Mouse (Mus musculus): ENCODE results near the gene Rabep1. TPM values are rescaled to one million over a fixed set of nuclear protein-coding genes. Genes with fewer than 3 reads are reported as not detected.

Rabep1 gene
- 69.9 and 77.0 TPM in 2 replicates for polyA plus RNA-seq (2014; fragmentation: Nextera tagmentation; extraction: Ambion mirVana)

- no peaks in the 10 kb centered on the region for H3K9me3 ChIP-seq (ENCODE audit: control insufficient read depth, low read length)
- H3K27me3 ChIP-seq (ENCODE audit: control insufficient read depth, insufficient read depth, low read length): no peaks in the 10 kb centered on the region
- peak within 1 kb of the TSS; percentile 96 for H3K4me3 ChIP-seq (replicated peaks; ENCODE audit: low read depth, low read length)
- DNase-seq (peak; percentile 98), ATAC-seq (ENCODE audit: low FRiP score, low TSS enrichment) (peak; percentile 94)
- peaks cover 21% of the 10 kb centered on the region for H3K4me1 ChIP-seq (ENCODE audit: control insufficient read depth, insufficient read depth, low read length)
- peak within 1 kb of the TSS; percentile 76 for H3K4me2 ChIP-seq (ENCODE audit: low read length)
- H3K36me3 ChIP-seq (ENCODE audit: control insufficient read depth, insufficient read depth, low read length): no peaks in the 10 kb centered on the region
- under 1% methylated on average over 86 of the region's 88 CpGs for WGBS
- peak within 1 kb of the TSS; percentile 94 for H3K9ac ChIP-seq (replicated peaks; ENCODE audit: low read length)
- H3K27ac ChIP-seq (replicated peaks; ENCODE audit: low read depth, low read length): peak within 1 kb of the TSS; percentile 90
These were observed at the start of gene Rabep1 for GRCm38 (mm10) chr11:70844559-70845456. Gene Rabep1 (plus strand): TSS chr11:70844778.

- H3K9ac ChIP-seq (replicated peaks; ENCODE audit: low read length): no peak overlapping the region
- no peaks in the 10 kb centered on the region for H3K36me3 ChIP-seq (ENCODE audit: control insufficient read depth, insufficient read depth, low read length)
- H3K9me3 ChIP-seq (ENCODE audit: control insufficient read depth, low read length): no peaks in the 10 kb centered on the region
- H3K27me3 ChIP-seq (ENCODE audit: control insufficient read depth, insufficient read depth, low read length): no peaks in the 10 kb centered on the region
- H3K4me1 ChIP-seq (ENCODE audit: control insufficient read depth, insufficient read depth, low read length): no peaks in the 10 kb centered on the region
- 96% methylated on average over 2 of the region's 2 CpGs for WGBS
- H3K4me3 ChIP-seq (replicated peaks; ENCODE audit: low read depth, low read length): no peak overlapping the region
- DNase-seq (no peak), ATAC-seq (ENCODE audit: low FRiP score, low TSS enrichment) (no peak)
- H3K4me2 ChIP-seq (ENCODE audit: low read length): no peak overlapping the region
- H3K27ac ChIP-seq (replicated peaks; ENCODE audit: low read depth, low read length): no peak overlapping the region
These were observed 42.2 kb upstream of the Rabep1 start for GRCm38 (mm10) chr11:70802208-70802864.

- no peak overlapping the region for H3K4me3 ChIP-seq (replicated peaks; ENCODE audit: low read depth, low read length)
- no peak overlapping the region for H3K4me2 ChIP-seq (ENCODE audit: low read length)
- H3K27me3 ChIP-seq (ENCODE audit: control insufficient read depth, insufficient read depth, low read length): no peaks in the 10 kb centered on the region
- no peak overlapping the region for H3K9ac ChIP-seq (replicated peaks; ENCODE audit: low read length)
- H3K36me3 ChIP-seq (ENCODE audit: control insufficient read depth, insufficient read depth, low read length): no peaks in the 10 kb centered on the region
- no peaks in the 10 kb centered on the region for H3K9me3 ChIP-seq (ENCODE audit: control insufficient read depth, low read length)
- WGBS: 83% methylated on average over 2 of the region's 2 CpGs
- ATAC-seq (ENCODE audit: low FRiP score, low TSS enrichment) (no peak), DNase-seq (no peak)
- H3K4me1 ChIP-seq (ENCODE audit: control insufficient read depth, insufficient read depth, low read length): no peaks in the 10 kb centered on the region
- H3K27ac ChIP-seq (replicated peaks; ENCODE audit: low read depth, low read length): no peak overlapping the region
These were observed 41.7 kb upstream of the Rabep1 start for GRCm38 (mm10) chr11:70802865-70803261.

GRCm38 (mm10) chr11:70803711-70804200 lies 40.8 kb upstream of the Rabep1 start:
- DNase-seq: no peak
- Histone ChIP-seq H3K4me2 (ENCODE audit: low read length) (no peak overlapping the region), H3K4me1 (ENCODE audit: control insufficient read depth, insufficient read depth, low read length) (no peaks in the 10 kb centered on the region), H3K9ac (replicated peaks; ENCODE audit: low read length) (no peak overlapping the region), H3K27ac (replicated peaks; ENCODE audit: low read depth, low read length) (no peak overlapping the region), H3K27me3 (ENCODE audit: control insufficient read depth, insufficient read depth, low read length) (no peaks in the 10 kb centered on the region), H3K4me3 (replicated peaks; ENCODE audit: low read depth, low read length) (no peak overlapping the region), H3K36me3 (ENCODE audit: control insufficient read depth, insufficient read depth, low read length) (no peaks in the 10 kb centered on the region), H3K9me3 (ENCODE audit: control insufficient read depth, low read length) (no peaks in the 10 kb centered on the region)
- WGBS: 89% methylated on average over 6 of the region's 6 CpGs
- ATAC-seq (ENCODE audit: low FRiP score, low TSS enrichment): no peak

- ATAC-seq (ENCODE audit: low FRiP score, low TSS enrichment) (no peak), DNase-seq (no peak)
- no peaks in the 10 kb centered on the region for H3K9me3 ChIP-seq (ENCODE audit: control insufficient read depth, low read length)
- 84% methylated on average over 3 of the region's 3 CpGs for WGBS
- no peaks in the 10 kb centered on the region for H3K4me1 ChIP-seq (ENCODE audit: control insufficient read depth, insufficient read depth, low read length)
- H3K36me3 ChIP-seq (ENCODE audit: control insufficient read depth, insufficient read depth, low read length): no peaks in the 10 kb centered on the region
- H3K4me3 ChIP-seq (replicated peaks; ENCODE audit: low read depth, low read length): no peak overlapping the region
- no peaks in the 10 kb centered on the region for H3K27me3 ChIP-seq (ENCODE audit: control insufficient read depth, insufficient read depth, low read length)
- no peak overlapping the region for H3K27ac ChIP-seq (replicated peaks; ENCODE audit: low read depth, low read length)
- H3K4me2 ChIP-seq (ENCODE audit: low read length): no peak overlapping the region
- H3K9ac ChIP-seq (replicated peaks; ENCODE audit: low read length): no peak overlapping the region
These were observed 40.2 kb upstream of the Rabep1 start for GRCm38 (mm10) chr11:70804395-70804794.

- DNase-seq (no peak), ATAC-seq (ENCODE audit: low FRiP score, low TSS enrichment) (no peak)
- 79% methylated on average over 8 of the region's 8 CpGs for WGBS
- Histone ChIP-seq H3K4me1 (ENCODE audit: control insufficient read depth, insufficient read depth, low read length) (no peaks in the 10 kb centered on the region), H3K4me3 (replicated peaks; ENCODE audit: low read depth, low read length) (no peak overlapping the region), H3K27me3 (ENCODE audit: control insufficient read depth, insufficient read depth, low read length) (no peaks in the 10 kb centered on the region), H3K27ac (replicated peaks; ENCODE audit: low read depth, low read length) (no peak overlapping the region), H3K9me3 (ENCODE audit: control insufficient read depth, low read length) (no peaks in the 10 kb centered on the region), H3K9ac (replicated peaks; ENCODE audit: low read length) (no peak overlapping the region), H3K36me3 (ENCODE audit: control insufficient read depth, insufficient read depth, low read length) (no peaks in the 10 kb centered on the region), H3K4me2 (ENCODE audit: low read length) (no peak overlapping the region)
These were observed 38.9 kb upstream of the Rabep1 start for GRCm38 (mm10) chr11:70805641-70806175.

GRCm38 (mm10) chr11:70806697-70807096 lies 37.9 kb upstream of the Rabep1 start:
- Histone ChIP-seq H3K36me3 (ENCODE audit: control insufficient read depth, insufficient read depth, low read length) (no peaks in the 10 kb centered on the region), H3K27me3 (ENCODE audit: control insufficient read depth, insufficient read depth, low read length) (no peaks in the 10 kb centered on the region), H3K9me3 (ENCODE audit: control insufficient read depth, low read length) (no peaks in the 10 kb centered on the region), H3K4me3 (replicated peaks; ENCODE audit: low read depth, low read length) (no peak overlapping the region), H3K27ac (replicated peaks; ENCODE audit: low read depth, low read length) (no peak overlapping the region), H3K4me2 (ENCODE audit: low read length) (no peak overlapping the region), H3K9ac (replicated peaks; ENCODE audit: low read length) (no peak overlapping the region), H3K4me1 (ENCODE audit: control insufficient read depth, insufficient read depth, low read length) (no peaks in the 10 kb centered on the region)
- ATAC-seq (ENCODE audit: low FRiP score, low TSS enrichment) (no peak), DNase-seq (no peak)
- 92% methylated on average over 4 of the region's 4 CpGs for WGBS

- WGBS: 92% methylated on average over 4 of the region's 4 CpGs
- Histone ChIP-seq H3K4me3 (replicated peaks; ENCODE audit: low read depth, low read length) (no peak overlapping the region), H3K9ac (replicated peaks; ENCODE audit: low read length) (no peak overlapping the region), H3K9me3 (ENCODE audit: control insufficient read depth, low read length) (no peaks in the 10 kb centered on the region), H3K4me2 (ENCODE audit: low read length) (no peak overlapping the region), H3K36me3 (ENCODE audit: control insufficient read depth, insufficient read depth, low read length) (no peaks in the 10 kb centered on the region), H3K4me1 (ENCODE audit: control insufficient read depth, insufficient read depth, low read length) (no peaks in the 10 kb centered on the region), H3K27me3 (ENCODE audit: control insufficient read depth, insufficient read depth, low read length) (no peaks in the 10 kb centered on the region), H3K27ac (replicated peaks; ENCODE audit: low read depth, low read length) (no peak overlapping the region)
- DNase-seq (no peak), ATAC-seq (ENCODE audit: low FRiP score, low TSS enrichment) (no peak)
These were observed 36.9 kb upstream of the Rabep1 start for GRCm38 (mm10) chr11:70807630-70808029.
